Mouse (Mus musculus): ENCODE results near the gene Ccdc62. TPM values are rescaled to one million over a fixed set of nuclear protein-coding genes. Genes with fewer than 3 reads are reported as not detected.

The Ccdc62 gene
- polyA plus RNA-seq, 1 experiment from 2014 or later = 6.8 TPM

- no peak overlapping the region for H3K4me2 ChIP-seq (ENCODE audit: low read depth, low read length)
- no peaks in the 10 kb centered on the region for H3K9me3 ChIP-seq (replicated peaks; ENCODE audit: control insufficient read depth, low read length)
- no peaks in the 10 kb centered on the region for H3K27me3 ChIP-seq (ENCODE audit: control insufficient read depth, insufficient read depth, low read length)
- no peak for ATAC-seq (ENCODE audit: insufficient read depth, low FRiP score)
- no peak overlapping the region for H3K4me3 ChIP-seq (replicated peaks; ENCODE audit: low read length)
- H3K36me3 ChIP-seq (ENCODE audit: control insufficient read depth, insufficient read depth, low read length) = no peaks in the 10 kb centered on the region
- no peak overlapping the region; the same call in 1 of the 2 replicates for H3K27ac ChIP-seq (ENCODE audit: low read length)
- H3K9ac ChIP-seq (ENCODE audit: low read length) = peak overlapping the region; percentile 32; the same call in 1 of the 2 replicates
- WGBS = 75% methylated on average over 18 of the region's 18 CpGs
- H3K4me1 ChIP-seq (ENCODE audit: control insufficient read depth, insufficient read depth, low read length) = peaks cover 23% of the 10 kb centered on the region
These were observed 48.9 kb downstream of the Ccdc62 start for GRCm38 (mm10) chr5:123979221-123979979.

GRCm38 (mm10) chr5:123979980-123980369, 49.5 kb downstream of the Ccdc62 start:
- no peak overlapping the region for H3K4me3 ChIP-seq (replicated peaks; ENCODE audit: low read length)
- peaks cover 20% of the 10 kb centered on the region for H3K4me1 ChIP-seq (ENCODE audit: control insufficient read depth, insufficient read depth, low read length)
- 47% methylated on average over 4 of the region's 4 CpGs for WGBS
- H3K4me2 ChIP-seq (ENCODE audit: low read depth, low read length) = no peak overlapping the region
- H3K9me3 ChIP-seq (replicated peaks; ENCODE audit: control insufficient read depth, low read length) = no peaks in the 10 kb centered on the region
- H3K27me3 ChIP-seq (ENCODE audit: control insufficient read depth, insufficient read depth, low read length) = no peaks in the 10 kb centered on the region
- H3K27ac ChIP-seq (ENCODE audit: low read length) = peak overlapping the region; percentile 43; the same call in 1 of the 2 replicates
- no peak overlapping the region for H3K9ac ChIP-seq (ENCODE audit: low read length)
- no peaks in the 10 kb centered on the region for H3K36me3 ChIP-seq (ENCODE audit: control insufficient read depth, insufficient read depth, low read length)
- ATAC-seq (ENCODE audit: insufficient read depth, low FRiP score) = no peak

- Histone ChIP-seq H3K4me1 (ENCODE audit: control insufficient read depth, insufficient read depth, low read length) (peaks cover 20% of the 10 kb centered on the region), H3K9me3 (replicated peaks; ENCODE audit: control insufficient read depth, low read length) (no peaks in the 10 kb centered on the region), H3K4me3 (replicated peaks; ENCODE audit: low read length) (no peak overlapping the region), H3K4me2 (ENCODE audit: low read depth, low read length) (no peak overlapping the region), H3K27ac (ENCODE audit: low read length) (peak overlapping the region; percentile 43), H3K36me3 (ENCODE audit: control insufficient read depth, insufficient read depth, low read length) (no peaks in the 10 kb centered on the region), H3K27me3 (ENCODE audit: control insufficient read depth, insufficient read depth, low read length) (no peaks in the 10 kb centered on the region), H3K9ac (ENCODE audit: low read length) (no peak overlapping the region)
- 69% methylated on average over 9 of the region's 9 CpGs for WGBS
- ATAC-seq (ENCODE audit: insufficient read depth, low FRiP score) = no peak
These were observed 50.2 kb downstream of the Ccdc62 start for GRCm38 (mm10) chr5:123980521-123981249.

GRCm38 (mm10) chr5:123981250-123981554, 50.7 kb downstream of the Ccdc62 start:
- Histone ChIP-seq H3K9me3 (replicated peaks; ENCODE audit: control insufficient read depth, low read length) (no peaks in the 10 kb centered on the region), H3K4me2 (ENCODE audit: low read depth, low read length) (no peak overlapping the region), H3K27me3 (ENCODE audit: control insufficient read depth, insufficient read depth, low read length) (no peaks in the 10 kb centered on the region), H3K4me3 (replicated peaks; ENCODE audit: low read length) (no peak overlapping the region), H3K27ac (ENCODE audit: low read length) (peak overlapping the region; percentile 18; the same call in 1 of the 2 replicates), H3K4me1 (ENCODE audit: control insufficient read depth, insufficient read depth, low read length) (peaks cover 20% of the 10 kb centered on the region), H3K9ac (ENCODE audit: low read length) (no peak overlapping the region), H3K36me3 (ENCODE audit: control insufficient read depth, insufficient read depth, low read length) (no peaks in the 10 kb centered on the region)
- 71% methylated on average over 6 of the region's 6 CpGs for WGBS
- ATAC-seq (ENCODE audit: insufficient read depth, low FRiP score) = no peak

- no peak overlapping the region for H3K4me3 ChIP-seq (replicated peaks; ENCODE audit: low read length)
- H3K27ac ChIP-seq (ENCODE audit: low read length) = no peak overlapping the region
- WGBS = 70% methylated on average over 11 of the region's 11 CpGs
- H3K36me3 ChIP-seq (ENCODE audit: control insufficient read depth, insufficient read depth, low read length) = no peaks in the 10 kb centered on the region
- H3K9me3 ChIP-seq (replicated peaks; ENCODE audit: control insufficient read depth, low read length) = no peaks in the 10 kb centered on the region
- H3K9ac ChIP-seq (ENCODE audit: low read length) = no peak overlapping the region
- H3K27me3 ChIP-seq (ENCODE audit: control insufficient read depth, insufficient read depth, low read length) = no peaks in the 10 kb centered on the region
- peaks cover 26% of the 10 kb centered on the region for H3K4me1 ChIP-seq (ENCODE audit: control insufficient read depth, insufficient read depth, low read length)
- no peak for ATAC-seq (ENCODE audit: insufficient read depth, low FRiP score)
- no peak overlapping the region for H3K4me2 ChIP-seq (ENCODE audit: low read depth, low read length)
These were observed 52.4 kb downstream of the Ccdc62 start for GRCm38 (mm10) chr5:123982838-123983237.

- WGBS = 68% methylated on average over 9 of the region's 9 CpGs
- Histone ChIP-seq H3K4me1 (ENCODE audit: control insufficient read depth, insufficient read depth, low read length) (peaks cover 19% of the 10 kb centered on the region; the same call in 1 of the 2 replicates), H3K36me3 (ENCODE audit: control insufficient read depth, insufficient read depth, low read length) (no peaks in the 10 kb centered on the region), H3K27ac (ENCODE audit: low read length) (no peak overlapping the region), H3K4me2 (ENCODE audit: low read depth, low read length) (no peak overlapping the region), H3K4me3 (replicated peaks; ENCODE audit: low read length) (no peak overlapping the region), H3K9me3 (replicated peaks; ENCODE audit: control insufficient read depth, low read length) (no peaks in the 10 kb centered on the region), H3K9ac (ENCODE audit: low read length) (no peak overlapping the region), H3K27me3 (ENCODE audit: control insufficient read depth, insufficient read depth, low read length) (no peaks in the 10 kb centered on the region)
- ATAC-seq (ENCODE audit: insufficient read depth, low FRiP score) = no peak; the same call in 1 of the 2 replicates
These were observed 55.0 kb downstream of the Ccdc62 start for GRCm38 (mm10) chr5:123985434-123985833.

- WGBS = 26% methylated on average over 2 of the region's 2 CpGs
- H3K36me3 ChIP-seq (ENCODE audit: control insufficient read depth, insufficient read depth, low read length) = no peaks in the 10 kb centered on the region
- H3K4me2 ChIP-seq (ENCODE audit: low read depth, low read length) = no peak overlapping the region
- no peaks in the 10 kb centered on the region for H3K27me3 ChIP-seq (ENCODE audit: control insufficient read depth, insufficient read depth, low read length)
- peak overlapping the region; percentile 80 for H3K27ac ChIP-seq (ENCODE audit: low read length)
- H3K9me3 ChIP-seq (replicated peaks; ENCODE audit: control insufficient read depth, low read length) = no peaks in the 10 kb centered on the region
- no peak overlapping the region for H3K4me3 ChIP-seq (replicated peaks; ENCODE audit: low read length)
- ATAC-seq (ENCODE audit: insufficient read depth, low FRiP score) = peak; percentile 62
- peak overlapping the region; percentile 46; the same call in 1 of the 2 replicates for H3K9ac ChIP-seq (ENCODE audit: low read length)
- peaks cover 16% of the 10 kb centered on the region for H3K4me1 ChIP-seq (ENCODE audit: control insufficient read depth, insufficient read depth, low read length)
These were observed 56.4 kb downstream of the Ccdc62 start for GRCm38 (mm10) chr5:123986925-123987324.

- no peak for ATAC-seq (ENCODE audit: insufficient read depth, low FRiP score)
- no peaks in the 10 kb centered on the region for H3K9me3 ChIP-seq (replicated peaks; ENCODE audit: control insufficient read depth, low read length)
- no peak overlapping the region for H3K4me3 ChIP-seq (replicated peaks; ENCODE audit: low read length)
- H3K4me1 ChIP-seq (ENCODE audit: control insufficient read depth, insufficient read depth, low read length) = peaks cover 22% of the 10 kb centered on the region
- 61% methylated on average over 4 of the region's 4 CpGs for WGBS
- H3K27me3 ChIP-seq (ENCODE audit: control insufficient read depth, insufficient read depth, low read length) = no peaks in the 10 kb centered on the region
- H3K9ac ChIP-seq (ENCODE audit: low read length) = peak overlapping the region; percentile 46; the same call in 1 of the 2 replicates
- H3K4me2 ChIP-seq (ENCODE audit: low read depth, low read length) = no peak overlapping the region
- H3K36me3 ChIP-seq (ENCODE audit: control insufficient read depth, insufficient read depth, low read length) = no peaks in the 10 kb centered on the region
- H3K27ac ChIP-seq (ENCODE audit: low read length) = peak overlapping the region; percentile 80
These were observed 57.0 kb downstream of the Ccdc62 start for GRCm38 (mm10) chr5:123987511-123987910.
